Mouse (Mus musculus): ENCODE results near the gene Dnah8. TPM values are rescaled to one million over a fixed set of nuclear protein-coding genes. Genes with fewer than 3 reads are reported as not detected.

Dnah8 gene
- polyA plus RNA-seq, 1 experiment from 2014 or later, result 0.98 TPM

- Histone ChIP-seq H3K9me3 (no peaks in the 10 kb centered on the region), H3K36me3 (replicated peaks) (no peaks in the 10 kb centered on the region), H3K9ac (no peak overlapping the region), H3K27me3 (no peaks in the 10 kb centered on the region), H3K4me1 (no peaks in the 10 kb centered on the region), H3K4me2 (no peak overlapping the region), H3K27ac (no peak overlapping the region), H3K4me3 (replicated peaks) (no peak overlapping the region)
- 87% methylated on average over 8 of the region's 8 CpGs for WGBS
- no peak for ATAC-seq (ENCODE audit: low FRiP score)
Observed at GRCm38 (mm10) chr17:30781046-30781445, 156.9 kb downstream of the Dnah8 start.

- Histone ChIP-seq H3K4me1 (no peaks in the 10 kb centered on the region), H3K9me3 (no peaks in the 10 kb centered on the region), H3K36me3 (replicated peaks) (no peaks in the 10 kb centered on the region), H3K9ac (no peak overlapping the region), H3K27ac (no peak overlapping the region), H3K4me3 (replicated peaks) (no peak overlapping the region), H3K27me3 (no peaks in the 10 kb centered on the region), H3K4me2 (no peak overlapping the region)
- ATAC-seq (ENCODE audit: low FRiP score), result no peak
- 83% methylated on average over 14 of the region's 14 CpGs for WGBS
Observed at GRCm38 (mm10) chr17:30782286-30782685, 158.1 kb downstream of the Dnah8 start.

- H3K4me1 ChIP-seq, result no peaks in the 10 kb centered on the region
- 94% methylated on average over 8 of the region's 8 CpGs for WGBS
- no peaks in the 10 kb centered on the region for H3K27me3 ChIP-seq
Observed at GRCm38 (mm10) chr17:30788361-30788760, 164.2 kb downstream of the Dnah8 start.

GRCm38 (mm10) chr17:30790816-30791215, 166.7 kb downstream of the Dnah8 start:
- WGBS, result 94% methylated on average over 7 of the region's 7 CpGs
- ATAC-seq (ENCODE audit: low FRiP score), result no peak

More at GRCm38 (mm10) chr17:30788361-30788760, 164.2 kb downstream of the Dnah8 start:
- H3K4me2 ChIP-seq, result no peak overlapping the region
- H3K4me3 ChIP-seq (replicated peaks), result no peak overlapping the region
- H3K9me3 ChIP-seq, result no peaks in the 10 kb centered on the region
- no peak overlapping the region for H3K9ac ChIP-seq
- ATAC-seq (ENCODE audit: low FRiP score), result no peak
- no peak overlapping the region for H3K27ac ChIP-seq
- H3K36me3 ChIP-seq (replicated peaks), result no peaks in the 10 kb centered on the region

GRCm38 (mm10) chr17:30792396-30792795, 168.2 kb downstream of the Dnah8 start:
- no peaks in the 10 kb centered on the region for H3K27me3 ChIP-seq
- WGBS, result 72% methylated on average over 6 of the region's 6 CpGs

More at GRCm38 (mm10) chr17:30790816-30791215, 166.7 kb downstream of the Dnah8 start:
- no peaks in the 10 kb centered on the region for H3K27me3 ChIP-seq
- no peaks in the 10 kb centered on the region for H3K9me3 ChIP-seq
- H3K36me3 ChIP-seq (replicated peaks), result no peaks in the 10 kb centered on the region
- no peak overlapping the region for H3K4me3 ChIP-seq (replicated peaks)
- no peak overlapping the region for H3K27ac ChIP-seq
- no peaks in the 10 kb centered on the region for H3K4me1 ChIP-seq
- H3K4me2 ChIP-seq, result no peak overlapping the region
- no peak overlapping the region for H3K9ac ChIP-seq

GRCm38 (mm10) chr17:30796616-30797015, 172.5 kb downstream of the Dnah8 start:
- 89% methylated on average over 4 of the region's 4 CpGs for WGBS
- no peak overlapping the region for H3K4me2 ChIP-seq
- no peak overlapping the region for H3K27ac ChIP-seq
- H3K9ac ChIP-seq, result no peak overlapping the region
- H3K4me3 ChIP-seq (replicated peaks), result no peak overlapping the region
- no peaks in the 10 kb centered on the region for H3K36me3 ChIP-seq (replicated peaks)
- no peak for ATAC-seq (ENCODE audit: low FRiP score)
- no peaks in the 10 kb centered on the region for H3K27me3 ChIP-seq
- H3K4me1 ChIP-seq, result no peaks in the 10 kb centered on the region
- no peaks in the 10 kb centered on the region for H3K9me3 ChIP-seq

More at GRCm38 (mm10) chr17:30792396-30792795, 168.2 kb downstream of the Dnah8 start:
- Histone ChIP-seq H3K4me3 (replicated peaks) (no peak overlapping the region), H3K36me3 (replicated peaks) (no peaks in the 10 kb centered on the region), H3K4me1 (no peaks in the 10 kb centered on the region), H3K4me2 (no peak overlapping the region), H3K9me3 (no peaks in the 10 kb centered on the region), H3K9ac (no peak overlapping the region), H3K27ac (no peak overlapping the region)
- ATAC-seq (ENCODE audit: low FRiP score), result no peak

GRCm38 (mm10) chr17:30800261-30800985, 176.3 kb downstream of the Dnah8 start:
- no peaks in the 10 kb centered on the region for H3K36me3 ChIP-seq (replicated peaks)
- no peak overlapping the region for H3K4me3 ChIP-seq (replicated peaks)
- H3K4me2 ChIP-seq, result no peak overlapping the region
- 90% methylated on average over 19 of the region's 19 CpGs for WGBS
- H3K9me3 ChIP-seq, result no peaks in the 10 kb centered on the region
- peaks cover 10% of the 10 kb centered on the region for H3K4me1 ChIP-seq
- no peak for ATAC-seq (ENCODE audit: low FRiP score)
- no peak overlapping the region for H3K27ac ChIP-seq
- no peaks in the 10 kb centered on the region for H3K27me3 ChIP-seq
- H3K9ac ChIP-seq, result no peak overlapping the region

- no peaks in the 10 kb centered on the region for H3K27me3 ChIP-seq
- no peak overlapping the region for H3K27ac ChIP-seq
- WGBS, result 95% methylated on average over 9 of the region's 9 CpGs
- H3K4me2 ChIP-seq, result no peak overlapping the region
- H3K4me1 ChIP-seq, result peaks cover 23% of the 10 kb centered on the region
- no peak overlapping the region for H3K4me3 ChIP-seq (replicated peaks)
- no peaks in the 10 kb centered on the region for H3K9me3 ChIP-seq
- no peak for ATAC-seq (ENCODE audit: low FRiP score)
- H3K36me3 ChIP-seq (replicated peaks), result no peaks in the 10 kb centered on the region
- H3K9ac ChIP-seq, result no peak overlapping the region
Observed at GRCm38 (mm10) chr17:30803668-30804067, 179.5 kb downstream of the Dnah8 start.

GRCm38 (mm10) chr17:30804955-30805354, 180.8 kb downstream of the Dnah8 start:
- ATAC-seq (ENCODE audit: low FRiP score), result peak; percentile 51; the same call in 1 of the 2 replicates

GRCm38 (mm10) chr17:30805511-30806059, 181.4 kb downstream of the Dnah8 start:
- H3K9me3 ChIP-seq, result no peaks in the 10 kb centered on the region
- peaks cover 40% of the 10 kb centered on the region for H3K4me1 ChIP-seq
- no peak overlapping the region for H3K9ac ChIP-seq
- no peaks in the 10 kb centered on the region for H3K27me3 ChIP-seq
- peak overlapping the region; percentile 57 for H3K27ac ChIP-seq
- no peak overlapping the region for H3K4me3 ChIP-seq (replicated peaks)
- H3K36me3 ChIP-seq (replicated peaks), result no peaks in the 10 kb centered on the region
- no peak for ATAC-seq (ENCODE audit: low FRiP score)
- H3K4me2 ChIP-seq, result peak overlapping the region; percentile 2; the same call in 1 of the 2 replicates
- 33% methylated on average over 12 of the region's 12 CpGs for WGBS

More at GRCm38 (mm10) chr17:30804955-30805354, 180.8 kb downstream of the Dnah8 start:
- H3K27me3 ChIP-seq, result no peaks in the 10 kb centered on the region
- H3K9me3 ChIP-seq, result no peaks in the 10 kb centered on the region
- H3K4me3 ChIP-seq (replicated peaks), result no peak overlapping the region
- H3K9ac ChIP-seq, result no peak overlapping the region
- no peak overlapping the region for H3K4me2 ChIP-seq
- peaks cover 35% of the 10 kb centered on the region for H3K4me1 ChIP-seq
- peak overlapping the region; percentile 37 for H3K27ac ChIP-seq
- WGBS, result 35% methylated on average over 8 of the region's 8 CpGs
- H3K36me3 ChIP-seq (replicated peaks), result no peaks in the 10 kb centered on the region

- ATAC-seq (ENCODE audit: low FRiP score), result 0 out of 2 replicates have a peak, but pooled peaks have one; percentile 41
- Histone ChIP-seq H3K4me2 (no peak overlapping the region), H3K9me3 (no peaks in the 10 kb centered on the region), H3K4me1 (peaks cover 40% of the 10 kb centered on the region), H3K27ac (no peak overlapping the region), H3K4me3 (replicated peaks) (no peak overlapping the region), H3K36me3 (replicated peaks) (no peaks in the 10 kb centered on the region), H3K9ac (no peak overlapping the region), H3K27me3 (no peaks in the 10 kb centered on the region)
- WGBS, result 73% methylated on average over 15 of the region's 15 CpGs
Observed at GRCm38 (mm10) chr17:30808866-30809660, 184.9 kb downstream of the Dnah8 start.

GRCm38 (mm10) chr17:30809926-30810660, 185.9 kb downstream of the Dnah8 start:
- 83% methylated on average over 16 of the region's 16 CpGs for WGBS
- no peak overlapping the region for H3K4me2 ChIP-seq
- H3K4me3 ChIP-seq (replicated peaks), result no peak overlapping the region
- no peak overlapping the region for H3K9ac ChIP-seq
- H3K27ac ChIP-seq, result no peak overlapping the region
- no peak for ATAC-seq (ENCODE audit: low FRiP score)
- peaks cover 32% of the 10 kb centered on the region for H3K4me1 ChIP-seq
- H3K9me3 ChIP-seq, result no peaks in the 10 kb centered on the region
- H3K27me3 ChIP-seq, result no peaks in the 10 kb centered on the region
- no peaks in the 10 kb centered on the region for H3K36me3 ChIP-seq (replicated peaks)

Data from forebrain, embryonic 12.5 days (tissue).